Mouse (Mus musculus) kidney, adult 2 months (tissue): ENCODE data around the gene Lipo2.
"Not testable (repeated sequence)": the region's sequence is repeated elsewhere in the genome, so short reads cannot be mapped to it uniquely, and the experiment has no call there.

Experiments
- CTCF ChIP-seq: fragments of 200-500 bp; conservative IDR thresholded peaks from 2 replicates; pipeline ENCODE4 v1.5.1; 2011; ENCODE audit warnings: low read depth, mild to moderate bottlenecking, control low read depth, low read length, moderate library complexity, mixed read lengths; ENCODE audit not compliant: insufficient read depth, insufficient read length
- POLR2A ChIP-seq: fragments of 200-500 bp; IDR thresholded peaks from one replicate; pipeline ENCODE4 v1.6.1; 2011; ENCODE audit warnings: low read depth, low read length, control low read depth

DNA sequence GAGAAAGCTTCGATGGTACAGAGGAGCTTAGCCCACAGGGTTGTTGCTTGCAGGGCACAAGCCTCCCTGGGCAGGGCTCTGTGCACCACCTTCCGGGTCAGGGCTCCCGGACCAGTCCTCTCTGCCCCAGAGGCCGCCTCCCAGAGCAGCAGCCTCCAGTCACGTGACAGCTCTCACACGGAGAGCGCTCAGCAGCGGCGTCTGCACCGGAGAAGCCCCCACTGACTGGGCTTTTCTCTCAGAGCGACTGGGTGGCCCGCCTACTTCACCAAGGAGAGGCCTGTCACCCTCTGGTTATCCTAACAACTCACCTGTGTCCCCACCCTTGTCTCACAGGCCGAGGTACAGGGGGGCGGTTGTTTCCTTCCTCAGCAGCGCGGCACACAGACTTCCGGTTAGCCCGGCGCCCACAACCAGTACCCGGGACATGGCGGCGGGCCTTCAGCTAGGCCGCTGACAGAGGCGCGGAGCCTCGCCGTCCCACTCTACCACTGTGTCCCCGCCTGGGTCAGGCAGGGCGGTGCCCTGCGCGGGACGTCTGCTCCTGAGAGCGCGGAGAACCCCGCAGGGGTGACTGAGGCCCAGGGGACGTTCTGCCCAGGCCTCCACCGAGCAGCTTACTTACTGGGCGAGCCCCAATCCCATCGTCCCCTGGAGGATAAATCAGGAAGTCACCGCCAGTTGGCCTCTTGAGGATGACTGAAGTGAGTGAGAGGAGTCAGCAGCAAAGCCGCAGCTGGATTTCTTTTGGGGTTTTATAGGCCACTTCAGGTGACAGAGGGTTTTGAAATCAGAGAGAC, 10.3 kb upstream of the Lipo2 start, which contains the start of gene Lipo3:
- TF ChIP-seq CTCF, POLR2A: not testable (repeated sequence)
